Mouse (Mus musculus): ENCODE data around the gene Hpcal4. TPM values are rescaled to one million over a fixed set of nuclear protein-coding genes. Genes with fewer than 3 reads are reported as not detected.
A peak's percentile ranks its signal among the peaks of the same experiment; 100 is the strongest.

The Hpcal4 gene
- polyA plus RNA-seq, 1 experiment from 2014 or later, result 1.6 TPM

GRCm38 (mm10) chr4:123236431-123237031 is 53.5 kb downstream of the Hpcal4 start:
- H3K4me2 ChIP-seq (ENCODE audit: low read depth, low read length), result no peak overlapping the region
- DNase-seq (ENCODE audit: low spot score) (no peak), ATAC-seq (replicated peaks; ENCODE audit: insufficient number of reproducible peaks, low FRiP score, low TSS enrichment, low read depth) (no peak)
- no peaks in the 10 kb centered on the region for H3K36me3 ChIP-seq (replicated peaks; ENCODE audit: control insufficient read depth, insufficient read depth, low read depth, low read length)
- no peak overlapping the region for H3K9ac ChIP-seq (replicated peaks; ENCODE audit: low read length)
- H3K9me3 ChIP-seq (replicated peaks; ENCODE audit: control insufficient read depth, low read length), result no peaks in the 10 kb centered on the region
- peaks cover 17% of the 10 kb centered on the region for H3K4me1 ChIP-seq (ENCODE audit: control insufficient read depth, insufficient read depth, low read length)
- H3K27me3 ChIP-seq (ENCODE audit: control insufficient read depth, insufficient read depth, low read length), result peaks cover 12% of the 10 kb centered on the region; the same call in 1 of the 2 replicates
- 70% methylated on average over 13 of the region's 13 CpGs for WGBS
- H3K4me3 ChIP-seq (ENCODE audit: low read depth, low read length), result no peak overlapping the region
- H3K27ac ChIP-seq (replicated peaks; ENCODE audit: low read depth, low read length), result no peak overlapping the region

- H3K9me3 ChIP-seq (replicated peaks; ENCODE audit: control insufficient read depth, low read length), result no peaks in the 10 kb centered on the region
- H3K27ac ChIP-seq (replicated peaks; ENCODE audit: low read depth, low read length), result peak overlapping the region; percentile 20; the same call in 1 of the 2 replicates
- H3K9ac ChIP-seq (replicated peaks; ENCODE audit: low read length), result no peak overlapping the region
- peaks cover 17% of the 10 kb centered on the region for H3K4me1 ChIP-seq (ENCODE audit: control insufficient read depth, insufficient read depth, low read length)
- 38% methylated on average over 6 of the region's 6 CpGs for WGBS
- peaks cover 12% of the 10 kb centered on the region; the same call in 1 of the 2 replicates for H3K27me3 ChIP-seq (ENCODE audit: control insufficient read depth, insufficient read depth, low read length)
- no peak overlapping the region for H3K4me3 ChIP-seq (ENCODE audit: low read depth, low read length)
- DNase-seq (ENCODE audit: low spot score) (peak; percentile 16), ATAC-seq (replicated peaks; ENCODE audit: insufficient number of reproducible peaks, low FRiP score, low TSS enrichment, low read depth) (no peak)
- no peak overlapping the region for H3K4me2 ChIP-seq (ENCODE audit: low read depth, low read length)
- H3K36me3 ChIP-seq (replicated peaks; ENCODE audit: control insufficient read depth, insufficient read depth, low read depth, low read length), result no peaks in the 10 kb centered on the region
Measured at GRCm38 (mm10) chr4:123237386-123238266, 54.6 kb downstream of the Hpcal4 start.

GRCm38 (mm10) chr4:123239361-123240203 is 56.6 kb downstream of the Hpcal4 start:
- H3K27ac ChIP-seq (replicated peaks; ENCODE audit: low read depth, low read length), result 0 out of 2 replicates have a peak overlapping the region, but pooled peaks have one; percentile 47

More at GRCm38 (mm10) chr4:123239361-123240203, 56.6 kb downstream of the Hpcal4 start:
- Histone ChIP-seq H3K9me3 (replicated peaks; ENCODE audit: control insufficient read depth, low read length) (no peaks in the 10 kb centered on the region), H3K27me3 (ENCODE audit: control insufficient read depth, insufficient read depth, low read length) (no peaks in the 10 kb centered on the region), H3K4me3 (ENCODE audit: low read depth, low read length) (peak overlapping the region; percentile 28), H3K9ac (replicated peaks; ENCODE audit: low read length) (peak overlapping the region; percentile 43; the same call in 1 of the 2 replicates), H3K36me3 (replicated peaks; ENCODE audit: control insufficient read depth, insufficient read depth, low read depth, low read length) (no peaks in the 10 kb centered on the region), H3K4me1 (ENCODE audit: control insufficient read depth, insufficient read depth, low read length) (peaks cover 12% of the 10 kb centered on the region), H3K4me2 (ENCODE audit: low read depth, low read length) (peak overlapping the region; percentile 75)
- peak; percentile 53 for ATAC-seq (replicated peaks; ENCODE audit: insufficient number of reproducible peaks, low FRiP score, low TSS enrichment, low read depth)
- WGBS, result 4% methylated on average over 58 of the region's 58 CpGs
- DNase-seq (ENCODE audit: low spot score), result peak; percentile 73

Other genes with a start within 250 kb of the Hpcal4 start
- 8.2 and 8.7 TPM in 2 replicates for gene Mfsd2a, start 222.0 kb upstream of the Hpcal4 start, polyA plus RNA-seq (2014; fragmentation: Nextera tagmentation; extraction: Ambion mirVana)
- gene Mycl, start 187.6 kb upstream of the Hpcal4 start, polyA plus RNA-seq (2014; fragmentation: Nextera tagmentation; extraction: Ambion mirVana), result 40.0 and 46.3 TPM in 2 replicates
- 21.6 and 21.9 TPM in 2 replicates for gene Trit1, start 166.6 kb upstream of the Hpcal4 start, polyA plus RNA-seq (2014; fragmentation: Nextera tagmentation; extraction: Ambion mirVana)
- 0.31 and 0.84 TPM in 2 replicates for gene Bmp8b, start 78.1 kb upstream of the Hpcal4 start, polyA plus RNA-seq (2014; fragmentation: Nextera tagmentation; extraction: Ambion mirVana)
- 0.20 TPM in 1 of 2 replicates, not detected in the other for gene Oxct2b, start 67.0 kb upstream of the Hpcal4 start, polyA plus RNA-seq (2014; fragmentation: Nextera tagmentation; extraction: Ambion mirVana)
- 129 TPM in 2 replicates for gene Ppie, start 43.3 kb upstream of the Hpcal4 start, polyA plus RNA-seq (2014; fragmentation: Nextera tagmentation; extraction: Ambion mirVana)
- gene Nt5c1a, start 18.3 kb downstream of the Hpcal4 start, polyA plus RNA-seq (2014; fragmentation: Nextera tagmentation; extraction: Ambion mirVana), result not detected in 2 replicates
- gene Heyl, start 50.3 kb downstream of the Hpcal4 start, polyA plus RNA-seq (2014; fragmentation: Nextera tagmentation; extraction: Ambion mirVana), result 8.0 and 8.1 TPM in 2 replicates
- 43.0 and 44.0 TPM in 2 replicates for gene Pabpc4, start 79.1 kb downstream of the Hpcal4 start, polyA plus RNA-seq (2014; fragmentation: Nextera tagmentation; extraction: Ambion mirVana)
- gene Oxct2a, start 140.4 kb downstream of the Hpcal4 start, polyA plus RNA-seq (2014; fragmentation: Nextera tagmentation; extraction: Ambion mirVana), result not detected in 2 replicates
- 0.24 and 0.39 TPM in 2 replicates for gene Bmp8a, start 160.0 kb downstream of the Hpcal4 start, polyA plus RNA-seq (2014; fragmentation: Nextera tagmentation; extraction: Ambion mirVana)

All from embryonic facial prominence, embryonic 11.5 days (tissue).